Mouse (Mus musculus) liver, adult 2 months (tissue): ENCODE measurements around the gene Dock4.

Experiments used
- CTCF ChIP-seq: fragments of 200-500 bp; IDR thresholded peaks from 2 replicates; pipeline ENCODE4 v1.5.1; 2011; ENCODE audit warnings: low read depth, low read length, control low read depth
- POLR2A ChIP-seq: fragments of 200-500 bp; IDR thresholded peaks from 2 replicates; pipeline ENCODE4 v1.6.1; 2011; ENCODE audit warnings: low read length, control low read depth; ENCODE audit not compliant: insufficient read depth; ENCODE audit errors: extremely low read depth

DNA sequence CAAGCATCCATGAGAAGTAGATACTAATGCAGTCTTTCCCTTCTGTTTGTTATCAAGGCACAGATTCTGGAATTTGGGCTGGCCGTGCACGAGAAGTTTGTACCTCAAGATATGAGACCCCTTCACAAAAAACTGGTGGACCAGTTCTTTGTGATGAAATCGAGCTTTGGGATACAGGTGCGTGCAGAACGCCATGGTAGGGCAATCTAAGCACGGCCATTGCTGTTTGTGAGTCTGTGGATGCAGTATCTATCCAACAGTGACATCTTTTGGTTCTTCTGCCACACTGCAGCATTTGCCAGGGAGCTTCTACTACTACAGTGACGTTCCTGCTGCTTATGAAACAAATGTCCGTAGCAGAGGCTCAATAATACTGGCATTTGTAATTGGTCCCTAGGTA, 386.4 kb downstream of the Dock4 start:
- TF ChIP-seq CTCF (no peak), POLR2A (no peak)
